Mouse (Mus musculus) embryonic facial prominence, embryonic 11.5 days (tissue): ENCODE results near the gene Gm10985. TPM values are rescaled to one million over a fixed set of nuclear protein-coding genes. Genes with fewer than 3 reads are reported as not detected.

Experiments
- ATAC-seq: fragments of 200-750 bp; cut with Nextera tagmentation; replicated peaks from 2 replicates; pipeline ENCODE4 v1.8.0; 2017; ENCODE audit warnings: low read depth; ENCODE audit not compliant: insufficient number of reproducible peaks, low FRiP score, low TSS enrichment
- DNase-seq: peaks from one replicate; pipeline ENCODE4 v3.0.0-alpha.2; 2015; ENCODE audit warnings: low spot score
- H3K27ac ChIP-seq: fragments of 300-500 bp; sonication (generic); replicated peaks from 2 replicates; pipeline ENCODE4 v1.5.1; 2014; ENCODE audit warnings: mild to moderate bottlenecking, low read depth, low read length, control low read depth
- H3K27me3 ChIP-seq: fragments of 300-500 bp; sonication (generic); 2 replicates; pipeline ENCODE4 v1.6.1; 2014; ENCODE audit warnings: mild to moderate bottlenecking, low read length, moderate library complexity, mixed read lengths; ENCODE audit not compliant: control insufficient read depth, insufficient read depth
- H3K36me3 ChIP-seq: fragments of 300-500 bp; sonication (generic); replicated peaks from 2 replicates; pipeline ENCODE4 v1.6.1; 2014; ENCODE audit warnings: low read depth, mild to moderate bottlenecking, low read length, moderate library complexity, mixed read lengths; ENCODE audit not compliant: control insufficient read depth, insufficient read depth
- H3K4me1 ChIP-seq: fragments of 300-500 bp; sonication (generic); 2 replicates; pipeline ENCODE4 v1.6.1; 2014; ENCODE audit warnings: low read length, mixed read lengths; ENCODE audit not compliant: control insufficient read depth, insufficient read depth
- H3K4me2 ChIP-seq: fragments of 300-500 bp; sonication (generic); 2 replicates; pipeline ENCODE4 v1.6.1; 2014; ENCODE audit warnings: low read depth, mild to moderate bottlenecking, control low read depth, low read length, moderate library complexity
- H3K4me3 ChIP-seq: fragments of 300-500 bp; sonication (generic); 2 replicates; pipeline ENCODE4 v1.5.1; 2014; ENCODE audit warnings: low read depth, low read length, control low read depth
- H3K9ac ChIP-seq: fragments of 300-500 bp; sonication (generic); replicated peaks from 2 replicates; pipeline ENCODE4 v1.6.1; 2014; ENCODE audit warnings: mild to moderate bottlenecking, control low read depth, low read length
- H3K9me3 ChIP-seq: fragments of 300-500 bp; sonication (generic); replicated peaks from 2 replicates; pipeline ENCODE4 v1.6.1; 2016; ENCODE audit warnings: mild to moderate bottlenecking, low read length, inconsistent platforms, mixed read lengths; ENCODE audit not compliant: control insufficient read depth
- WGBS: fragments of 180-500 bp; shearing (Covaris S2); extraction: QIAGEN DNeasy Blood & Tissue Kit; methylation state at CpG from one replicate; pipeline ENCODE4 v1.1.7; 2014; 5-methylcytosine and 5-hydroxymethylcytosine counted together
- polyA plus RNA-seq: library from polyadenylated mRNA; unstranded; fragments of >200 nt; fragmentation: Nextera tagmentation; extraction: Ambion mirVana; gene quantifications from 2 replicates; pipeline ENCODE4 v1.2.1, GENCODE M21; 2014

Gene Gm10985
- polyA plus RNA-seq, 1 experiment from 2014 or later: not detected

DNA sequence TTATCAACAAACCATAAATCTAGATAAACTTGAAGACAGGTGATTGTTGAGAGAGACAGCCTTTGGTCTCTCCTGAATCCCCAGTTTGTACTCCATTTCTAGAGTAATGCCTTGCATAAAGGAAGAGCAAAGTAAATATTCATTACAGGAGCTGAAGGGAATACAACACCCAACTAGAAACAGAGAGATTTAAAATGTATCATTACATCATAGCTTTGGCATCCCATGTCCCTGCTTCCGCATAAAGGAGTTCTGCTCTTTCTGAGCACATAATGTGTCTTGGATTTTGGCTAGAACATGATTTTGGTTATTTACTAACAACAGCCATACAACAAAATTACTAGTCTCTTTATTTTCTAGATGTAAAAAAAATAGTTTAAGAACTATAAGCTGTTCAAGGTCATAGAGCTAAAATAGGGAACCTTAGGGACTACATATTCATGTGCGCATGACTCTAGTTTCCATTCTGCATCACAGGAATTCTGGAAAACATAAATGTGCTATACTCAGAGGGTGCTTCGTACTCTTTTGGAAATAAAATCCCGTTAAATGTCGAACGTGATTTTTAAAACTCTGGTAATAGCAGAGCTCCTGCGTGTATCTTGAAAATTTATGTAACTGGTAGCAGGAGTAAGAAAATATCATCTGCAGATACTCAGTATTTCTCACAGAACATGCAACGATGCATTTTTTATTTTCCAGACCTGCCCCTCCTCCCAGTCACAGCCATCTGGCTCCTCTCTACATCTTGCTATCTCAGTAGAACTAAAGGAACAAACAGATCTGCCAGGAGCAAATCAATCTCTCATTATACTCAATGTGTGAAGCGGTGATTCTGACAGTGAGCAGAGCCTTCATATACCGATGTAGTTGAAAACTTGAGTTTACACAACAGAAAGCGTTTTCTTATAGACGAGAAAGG lies 46.0 kb downstream of the Gm10985 start:
- Histone ChIP-seq H3K36me3 (no peaks in the 10 kb centered on the region), H3K4me3 (no peak overlapping the region), H3K27ac (no peak overlapping the region), H3K4me1 (no peaks in the 10 kb centered on the region), H3K9me3 (no peaks in the 10 kb centered on the region), H3K27me3 (no peaks in the 10 kb centered on the region), H3K9ac (no peak overlapping the region), H3K4me2 (no peak overlapping the region)
- 89% methylated on average over 12 of the region's 12 CpGs for WGBS
- no peak for DNase-seq
- no peak for ATAC-seq

Other genes starting within 250 kb of the Gm10985 start
- gene Frem2, start 187.7 kb upstream of the Gm10985 start, polyA plus RNA-seq: 4.4 and 4.7 TPM in 2 replicates
- 85.2 and 91.0 TPM in 2 replicates for gene Ufm1, start 18.7 kb downstream of the Gm10985 start, polyA plus RNA-seq